Comparison of ENCODE assay signal across 26 mouse cellular contexts in the genomic region with DNA sequence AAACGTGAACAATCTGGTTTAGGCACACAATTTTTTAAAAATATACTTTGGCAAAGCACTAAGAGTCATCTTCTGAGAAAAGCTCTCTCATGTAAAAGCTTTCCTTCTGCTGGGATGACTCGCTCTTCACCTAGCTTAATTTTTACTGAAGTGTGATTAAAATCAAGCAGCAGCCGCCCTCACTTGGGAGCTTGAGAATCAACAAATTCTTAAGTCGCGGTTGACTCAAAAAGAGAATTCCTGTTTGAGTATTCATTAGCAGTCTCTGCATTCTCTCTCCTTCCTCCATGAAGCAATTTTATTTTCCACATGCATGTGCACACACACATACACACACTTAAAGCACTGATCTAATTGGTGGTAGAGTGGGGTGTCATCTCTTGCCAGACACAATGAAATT. TPM values are rescaled to one million over a fixed set of nuclear protein-coding genes. Genes with fewer than 3 reads are reported as not detected.
"Had no signal": no experiment of that assay in that cellular context is flagged by ENCODE, and none has a peak within 500 bp of the region (broad histone marks: within the 10 kb centered on the region; RNA-seq: fewer than 3 reads in every experiment).

No protein-coding gene starts in this region.

- ATAC-seq: hindbrain, embryonic 16.5 days; intestine, embryonic 15.5 days; intestine, postnatal 0 days; liver, embryonic 12.5 days had no signal

- DNase-seq: gastrocnemius, adult 2 months; gastrocnemius, postnatal 10 days; gastrocnemius, postnatal 25 days; heart, adult 2 months; heart, postnatal 10 days; heart, postnatal 4 days; kidney, adult 18-20 months; kidney, adult 8-10 months; kidney, postnatal 14 days; kidney, postnatal 36 days; layer of hippocampus, adult 9-11 months; layer of hippocampus, postnatal 36 days; left cerebral cortex, postnatal 4 days had no signal

RNA-seq across cellular contexts. Expression of gene Sult6b2, which starts 21.1 kb away (rescaled TPM):
- polyA plus RNA-seq: heart, embryonic 10.5 days; hindbrain, embryonic 12.5 days; hindbrain, embryonic 14.5 days; kidney, postnatal 0 days; large intestine, adult 2 months; limb, embryonic 11.5 days; limb, embryonic 13.5 days; liver, adult 2 months; liver, embryonic 12.5 days; liver, embryonic 14.5 days had no signal
